Mouse (Mus musculus) layer of hippocampus, adult 18-20 months (tissue): ENCODE measurements around the gene Nav2. TPM values are rescaled to one million over a fixed set of nuclear protein-coding genes. Genes with fewer than 3 reads are reported as not detected.

ENCODE experiments used
- DNase-seq, 2 experiments: peaks; one replicate each; pipeline ENCODE4 v3.0.0; 2022; ENCODE audit warnings: low spot score in 2 of 2
- total RNA-seq, 2 experiments: library from RNA; stranded (reverse); gene quantifications; 2 replicates each; pipeline ENCODE4 v1.2.3; 2021

Gene Nav2
- total RNA-seq, 2 experiments from 2014 or later = 66.2 to 73.7 TPM

GRCm38 (mm10) chr7:49343752-49344484 is 435.4 kb downstream of the Nav2 start:
- DNase-seq = no peak

GRCm38 (mm10) chr7:49347338-49348272 is 439.1 kb downstream of the Nav2 start:
- no peak for DNase-seq

GRCm38 (mm10) chr7:49348636-49349035 is 440.1 kb downstream of the Nav2 start:
- DNase-seq = no peak

- DNase-seq = no peak
These were observed 441.9 kb downstream of the Nav2 start for GRCm38 (mm10) chr7:49350321-49351007.

- no peak for DNase-seq
These were observed 443.2 kb downstream of the Nav2 start for GRCm38 (mm10) chr7:49351596-49352258.

GRCm38 (mm10) chr7:49357441-49358165 is 449.1 kb downstream of the Nav2 start:
- no peak for DNase-seq

GRCm38 (mm10) chr7:49359120-49359519 is 450.6 kb downstream of the Nav2 start:
- DNase-seq = no peak

- peak; percentile 43 to 52 for DNase-seq
These were observed 452.1 kb downstream of the Nav2 start for GRCm38 (mm10) chr7:49360597-49360996.

GRCm38 (mm10) chr7:49361465-49362090 is 453.1 kb downstream of the Nav2 start:
- no peak for DNase-seq

- DNase-seq = peak in 1 of 2 experiments; percentile 47
These were observed 456.1 kb downstream of the Nav2 start for GRCm38 (mm10) chr7:49364486-49365162.

GRCm38 (mm10) chr7:49368590-49368989 is 460.1 kb downstream of the Nav2 start:
- no peak for DNase-seq

- no peak for DNase-seq
These were observed 460.5 kb downstream of the Nav2 start for GRCm38 (mm10) chr7:49369006-49369405.

- no peak for DNase-seq
These were observed 461.4 kb downstream of the Nav2 start for GRCm38 (mm10) chr7:49369809-49370473.

GRCm38 (mm10) chr7:49371345-49371744 is 462.8 kb downstream of the Nav2 start:
- no peak for DNase-seq

- DNase-seq = no peak
These were observed 463.5 kb downstream of the Nav2 start for GRCm38 (mm10) chr7:49371972-49372371.

GRCm38 (mm10) chr7:49373173-49373572 is 464.7 kb downstream of the Nav2 start:
- DNase-seq = no peak

GRCm38 (mm10) chr7:49373661-49374060 is 465.1 kb downstream of the Nav2 start:
- DNase-seq = no peak

GRCm38 (mm10) chr7:49375499-49375974 is 467.0 kb downstream of the Nav2 start:
- DNase-seq = no peak

- no peak for DNase-seq
These were observed 470.1 kb downstream of the Nav2 start for GRCm38 (mm10) chr7:49378608-49379007.
